Mouse (Mus musculus) inflammation-experienced regulatory T-cells, adult 6 months (primary cell): ENCODE measurements around the gene Yipf4. TPM values are rescaled to one million over a fixed set of nuclear protein-coding genes. Genes with fewer than 3 reads are reported as not detected.
"Not testable (repeated sequence)": the region's sequence is repeated elsewhere in the genome, so short reads cannot be mapped to it uniquely, and the experiment has no call there.

Source experiments
- ATAC-seq: one replicate; pipeline ENCODE4 v1.8.0; 2017
- polyA plus RNA-seq, 3 experiments: library from polyadenylated mRNA; unstranded; fragments of 100-300 nt; shearing (Covaris generic); gene quantifications; one replicate each; pipeline ENCODE4 v1.2.1; 2017

Gene Yipf4
- polyA plus RNA-seq, result 10 to 100 TPM in 2 of 3 experiments, 1 to 10 TPM in 1; 9.2 to 20.0 (median 17.8) TPM

DNA sequence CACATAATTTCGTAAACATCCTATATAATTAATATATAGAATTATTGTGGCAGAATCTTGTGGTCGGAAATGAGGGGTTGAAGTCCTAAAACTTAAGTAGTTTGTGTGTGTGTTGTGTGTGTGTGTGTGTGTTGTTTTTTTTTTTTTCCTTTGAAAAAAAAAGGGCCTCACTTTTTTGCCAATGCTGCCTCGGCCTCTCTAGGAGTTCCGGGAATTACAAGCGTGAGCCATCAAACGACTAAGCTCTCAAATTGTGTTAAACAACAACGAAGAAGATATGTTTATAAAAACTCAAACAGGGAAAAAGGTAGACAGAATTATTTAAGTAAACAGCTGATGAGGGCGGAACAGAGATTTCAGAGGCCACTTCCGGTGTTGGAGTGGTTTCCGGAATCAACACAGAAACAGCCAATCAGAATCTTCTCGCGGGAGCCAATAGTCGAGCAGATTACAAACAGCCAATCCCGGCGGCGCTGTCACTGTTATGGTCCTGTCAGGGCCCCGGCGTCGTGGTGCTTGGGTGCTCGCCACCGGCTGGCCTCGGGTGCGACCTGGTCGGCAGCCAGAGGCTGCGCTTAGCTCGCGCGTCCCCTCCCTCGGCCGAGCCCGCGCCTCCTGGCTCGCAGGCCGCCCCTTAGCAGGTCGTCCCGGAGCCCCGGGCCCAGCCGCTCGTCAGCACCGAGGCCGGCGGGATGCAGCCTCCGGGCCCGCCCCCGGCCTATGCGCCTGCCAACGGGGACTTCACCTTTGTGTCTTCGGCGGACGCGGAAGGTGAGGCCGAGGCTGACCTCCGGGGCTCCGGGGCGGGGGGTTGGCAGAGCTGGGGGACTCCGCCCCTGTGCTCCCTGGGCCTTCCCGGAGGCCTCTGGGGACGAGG is at the start of gene Yipf4:
Yipf4 (plus strand) TSS at position 470 of the 877 bp plus-strand sequence.
- peak; percentile 100 for ATAC-seq

- ATAC-seq, result no peak
These were observed 48.8 kb upstream of the Yipf4 start for GRCm38 (mm10) chr17:74440486-74440885.

- no peak for ATAC-seq
These were observed 39.5 kb upstream of the Yipf4 start for GRCm38 (mm10) chr17:74449776-74450175.

DNA sequence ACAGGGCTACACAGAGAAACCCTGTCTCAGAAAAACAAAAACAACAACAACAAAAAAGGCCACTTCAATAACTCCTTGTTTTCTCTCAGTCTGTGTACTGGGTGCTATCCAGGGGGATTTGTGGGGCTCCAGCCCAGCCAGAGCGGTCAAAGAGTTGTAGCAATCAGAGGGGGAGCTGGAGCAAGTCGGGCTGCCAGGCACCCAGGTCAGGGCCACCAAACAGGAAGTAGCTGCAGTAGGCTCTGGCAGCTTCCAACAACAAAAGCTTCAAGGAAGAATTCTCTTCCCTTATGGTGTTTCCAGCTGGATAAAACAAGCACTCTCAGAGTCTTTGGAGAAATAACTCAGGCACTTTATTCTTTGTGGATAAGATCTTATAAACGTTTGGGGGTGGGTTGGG is 35.4 kb upstream of the Yipf4 start:
- ATAC-seq, result no peak

GRCm38 (mm10) chr17:74454660-74455059 is 34.6 kb upstream of the Yipf4 start:
- ATAC-seq, result no peak

DNA sequence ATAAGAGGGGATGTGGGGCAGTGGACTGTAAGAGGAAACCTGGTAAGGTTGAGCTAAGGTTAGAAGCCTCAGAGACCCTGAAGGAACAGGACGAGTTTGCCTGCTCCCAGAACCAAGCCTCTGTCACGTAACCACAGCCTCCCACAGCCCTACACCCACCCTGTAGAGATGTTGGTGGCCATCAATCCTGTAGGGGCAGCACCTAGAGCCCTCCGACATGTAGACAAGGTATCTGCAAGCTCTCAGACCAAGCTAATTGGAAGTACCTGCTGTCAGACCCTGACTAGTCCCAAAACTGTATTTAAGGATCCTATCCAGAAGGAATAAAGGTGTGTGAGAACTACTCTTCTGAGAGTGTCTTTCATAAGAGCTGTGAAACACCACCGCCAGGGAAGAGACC is 33.9 kb upstream of the Yipf4 start:
- no peak for ATAC-seq

GRCm38 (mm10) chr17:74456825-74457224 is 32.5 kb upstream of the Yipf4 start:
- ATAC-seq, result no peak

DNA sequence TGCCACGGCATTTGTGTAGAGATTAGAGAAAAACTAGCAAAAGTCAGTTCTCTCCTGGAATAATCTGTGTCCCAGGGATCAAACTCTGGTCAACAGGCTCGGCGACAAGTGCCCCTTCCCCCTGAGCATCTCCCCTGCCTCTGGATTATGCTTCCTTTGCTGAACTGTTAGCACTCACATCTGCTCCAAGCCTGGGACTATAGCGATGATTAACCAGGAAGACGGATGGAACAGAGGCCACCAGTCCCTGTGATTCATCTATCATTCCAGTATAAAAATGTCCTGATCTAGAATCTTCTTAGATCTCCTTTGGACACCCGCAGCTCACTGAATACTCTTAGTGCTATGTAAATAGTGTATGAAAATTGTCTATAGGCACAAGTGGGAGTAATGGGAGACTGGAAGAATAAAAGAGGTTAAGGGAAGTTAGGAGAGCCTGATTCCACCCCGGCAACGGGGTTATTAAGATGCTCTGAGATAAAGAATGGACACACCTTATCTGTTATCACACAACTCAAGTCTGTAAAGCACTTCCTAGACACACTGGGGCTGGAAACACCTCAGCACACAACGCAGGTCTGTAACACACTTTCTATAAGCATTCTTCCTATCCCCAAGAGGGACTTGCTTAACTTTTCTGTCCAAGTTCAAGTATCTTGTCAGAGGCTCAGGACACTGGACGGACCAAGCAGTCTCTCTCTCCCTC is 31.2 kb upstream of the Yipf4 start:
- ATAC-seq, result no peak

DNA sequence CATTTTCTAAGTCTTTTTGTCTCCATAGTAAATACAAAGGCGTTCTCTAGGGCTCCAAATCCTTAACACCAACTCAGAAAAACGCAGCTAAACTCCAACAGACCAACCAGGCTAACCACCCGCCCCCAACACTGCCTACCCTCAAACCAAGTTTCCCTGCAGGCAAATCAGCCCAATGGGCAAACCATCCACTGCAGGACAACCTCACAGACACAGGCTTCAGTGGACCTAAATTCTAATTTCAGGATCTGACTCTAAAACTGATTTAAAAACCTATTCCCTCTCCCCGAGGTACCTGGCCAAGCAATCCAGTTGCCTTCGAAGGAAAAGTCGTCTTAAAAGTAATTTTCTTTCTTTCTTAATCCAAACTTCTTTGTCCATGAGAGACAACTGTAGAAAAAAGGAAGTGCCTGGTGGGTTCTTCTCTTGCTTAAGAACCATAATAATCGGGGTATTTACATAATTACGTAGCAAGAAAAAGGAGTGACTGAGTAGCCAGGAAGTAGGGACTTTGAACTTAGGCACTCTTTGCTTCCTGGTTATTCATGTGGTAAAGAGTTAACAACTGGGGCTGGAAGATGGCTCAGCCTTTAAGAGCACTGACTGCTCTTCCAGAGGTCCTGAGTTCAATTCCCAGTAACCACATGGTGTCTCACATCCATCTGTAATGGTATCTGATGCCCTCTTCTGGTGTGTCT is 30.4 kb upstream of the Yipf4 start, which contains the start of gene Nlrc4:
Nlrc4 (minus strand) TSS at position 432 of the 698 bp plus-strand sequence.
- ATAC-seq, result no peak

DNA sequence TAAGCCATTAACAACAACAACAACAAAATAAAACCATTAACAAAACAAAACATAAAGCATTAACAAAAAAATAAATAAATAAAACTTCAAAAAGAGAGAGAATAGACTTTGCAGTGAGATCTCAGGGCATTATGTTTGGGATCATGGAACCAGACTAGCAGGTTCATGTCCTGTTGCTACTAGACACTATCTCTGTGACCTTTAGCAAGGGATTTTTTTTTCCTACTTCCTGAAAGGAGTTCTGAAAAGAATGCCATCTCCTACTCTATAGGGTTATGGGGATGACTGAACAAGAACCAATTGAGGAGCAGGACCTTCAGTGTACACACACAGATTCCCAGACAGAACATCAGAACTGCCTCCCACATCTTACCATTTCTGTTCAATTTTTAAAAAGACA is 25.8 kb upstream of the Yipf4 start:
- ATAC-seq, result no peak

DNA sequence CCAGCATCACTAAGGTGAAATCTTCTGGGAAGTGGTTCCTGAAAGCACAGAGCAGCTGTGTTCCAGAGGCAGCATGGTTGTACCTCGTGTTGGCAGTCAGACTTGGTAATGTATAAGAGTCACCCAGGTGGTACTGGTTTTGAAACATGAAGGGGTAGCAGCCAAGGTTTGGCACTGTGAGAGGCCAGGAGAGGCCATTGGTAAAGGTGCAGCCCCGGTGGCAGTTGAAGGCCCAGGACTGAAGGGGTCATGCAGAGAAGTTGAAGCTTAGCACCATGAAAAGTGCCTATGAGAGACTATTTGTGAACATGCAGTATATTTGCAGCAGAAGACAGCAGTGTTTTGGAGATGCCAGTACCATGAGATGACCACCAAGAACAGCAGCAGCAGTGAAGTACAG is 21.3 kb upstream of the Yipf4 start:
- not testable (repeated sequence) for ATAC-seq

GRCm38 (mm10) chr17:74470133-74470532 is 19.2 kb upstream of the Yipf4 start:
- ATAC-seq, result not testable (repeated sequence)

DNA sequence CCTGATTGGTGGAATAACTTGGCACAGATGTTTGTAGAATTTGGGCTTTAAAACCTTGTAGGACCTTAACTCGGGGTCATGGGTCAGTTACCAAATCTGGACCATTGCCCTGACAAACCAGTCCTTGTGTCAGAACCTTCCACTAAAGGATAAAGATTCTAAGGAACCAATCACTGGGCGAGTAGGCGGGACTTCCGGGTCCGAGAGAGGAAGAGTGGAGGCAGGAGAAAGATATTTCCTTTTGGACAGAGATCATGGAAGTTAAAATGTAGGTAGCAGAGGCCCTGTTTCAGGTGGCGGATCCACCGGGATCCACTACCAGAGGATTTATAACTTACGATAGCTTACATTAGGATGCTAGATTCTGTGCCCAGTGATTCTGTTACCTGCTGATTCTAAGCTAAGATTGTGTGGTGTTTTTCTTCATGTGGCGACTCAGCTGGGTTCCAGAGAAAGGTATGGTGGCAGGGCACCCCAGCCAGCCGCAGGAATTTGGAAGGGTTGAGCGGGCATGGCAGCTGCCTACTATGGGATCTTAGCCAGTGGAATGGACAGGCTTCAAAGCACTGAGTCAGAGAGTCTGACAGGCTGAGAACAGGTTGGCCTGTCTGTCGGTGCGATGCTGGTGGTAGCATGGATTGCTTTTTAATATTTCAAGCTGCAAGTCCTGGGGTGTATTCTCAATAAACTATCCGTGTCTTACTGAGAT is 8.8 kb upstream of the Yipf4 start:
- ATAC-seq, result no peak

- no peak for ATAC-seq
These were observed 568 bp downstream of the Yipf4 start for GRCm38 (mm10) chr17:74489901-74490220.

DNA sequence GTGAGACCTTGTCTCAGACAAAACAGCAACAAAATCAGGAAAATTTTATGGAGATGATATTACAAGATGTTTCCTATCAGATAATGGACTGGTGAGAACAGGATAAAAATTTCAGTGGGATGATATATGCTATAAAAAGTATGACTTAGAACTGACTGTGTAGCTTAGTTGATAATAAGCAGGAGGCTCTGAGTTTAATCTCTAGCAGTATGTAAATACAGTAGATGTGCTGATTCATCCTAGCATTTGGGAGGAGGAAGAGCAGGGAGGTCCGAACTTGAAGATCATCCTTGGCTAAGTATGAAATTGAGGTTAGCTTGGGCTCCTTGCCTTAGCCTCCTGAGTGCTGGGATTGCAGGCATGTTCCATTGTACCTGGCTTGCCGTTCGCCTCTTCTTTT is 2.3 kb downstream of the Yipf4 start:
- ATAC-seq, result no peak

- ATAC-seq, result no peak
These were observed 10.9 kb downstream of the Yipf4 start for GRCm38 (mm10) chr17:74500204-74500603.

DNA sequence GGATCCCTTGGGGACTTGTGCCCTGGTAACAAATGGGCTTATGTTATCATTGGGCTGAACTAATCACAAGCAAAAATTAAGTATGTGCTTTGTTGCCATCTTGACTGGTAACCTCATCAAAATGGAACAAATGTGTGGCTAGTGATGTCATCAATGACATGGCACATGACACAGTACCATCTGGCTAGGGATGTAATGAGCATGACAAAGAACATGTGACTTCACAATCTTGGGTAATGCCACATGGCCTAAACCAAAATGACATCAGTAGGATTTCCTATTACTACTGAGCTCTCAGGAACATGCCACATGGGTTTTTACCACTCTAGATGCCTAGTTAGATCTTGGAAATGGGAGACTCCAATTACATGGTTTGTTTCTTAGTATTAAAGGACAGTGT is 11.8 kb downstream of the Yipf4 start:
- peak; percentile 21 for ATAC-seq

DNA sequence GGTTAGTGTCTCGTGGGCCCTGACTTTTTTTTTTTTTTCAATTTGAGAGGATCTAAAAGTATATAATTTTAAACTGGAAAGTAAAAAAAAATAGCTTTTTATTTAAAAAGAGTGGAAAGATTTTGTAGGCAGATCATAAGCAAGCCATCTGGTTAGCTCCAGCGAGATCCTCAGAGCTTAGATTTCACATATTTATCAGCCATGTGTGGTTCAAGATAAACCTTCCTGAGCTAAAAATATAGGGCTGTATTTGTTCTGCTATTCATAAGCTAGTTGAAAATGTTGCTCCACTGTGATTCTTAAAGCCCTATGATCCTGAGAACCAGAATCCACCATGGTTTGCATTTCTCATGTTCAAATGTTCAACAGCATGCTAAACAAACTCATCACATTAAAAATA is 18.6 kb downstream of the Yipf4 start:
- ATAC-seq, result no peak

DNA sequence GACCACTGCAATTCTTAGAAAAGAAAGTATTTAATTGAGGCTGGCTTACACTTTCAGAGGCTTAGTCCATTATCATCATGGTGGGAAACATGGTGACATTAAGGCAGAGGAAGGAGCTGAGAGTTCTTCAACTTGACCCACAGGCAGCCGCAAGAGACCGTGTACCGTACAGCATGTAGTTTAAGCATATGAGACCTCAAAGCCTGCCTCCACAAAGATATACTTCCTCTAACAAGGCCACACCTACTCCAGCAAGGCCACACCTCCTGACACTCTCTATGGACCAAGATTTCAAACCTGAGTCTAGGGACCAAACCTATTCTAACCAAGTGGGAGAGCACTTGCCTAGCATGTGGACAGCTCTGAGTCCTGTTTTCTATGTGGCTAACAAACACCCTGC is 19.3 kb downstream of the Yipf4 start:
- no peak for ATAC-seq

- no peak for ATAC-seq
These were observed 23.0 kb downstream of the Yipf4 start for GRCm38 (mm10) chr17:74512308-74512707.

- ATAC-seq, result no peak
These were observed 33.8 kb downstream of the Yipf4 start for GRCm38 (mm10) chr17:74522797-74523723.

- no peak for ATAC-seq
These were observed 36.8 kb downstream of the Yipf4 start for GRCm38 (mm10) chr17:74526117-74526516.
